8 mouse cellular contexts compared by ENCODE assay signal in genomic region chr5:4530236-4531067, GRCm38 (mm10).
A peak's percentile ranks its signal among the peaks of the same experiment; 100 is the strongest.
DNase-seq lines count a peak whose midpoint lies in the region; ATAC-seq lines count a peak whose summit lies in the region.

No protein-coding gene starts in this region.

- no peak overlapping the region for H3K4me3 ChIP-seq in embryonic facial prominence, embryonic 11.5 days (ENCODE audit: low read depth, low read length)
- no peak overlapping the region for H3K4me3 ChIP-seq in embryonic facial prominence, embryonic 10.5 days

- no peak overlapping the region for H3K9ac ChIP-seq in embryonic facial prominence, embryonic 11.5 days (replicated peaks; ENCODE audit: low read length)

- 26% methylated on average over 10 of the region's 10 CpGs for WGBS in embryonic facial prominence, embryonic 11.5 days
- WGBS in embryonic facial prominence, embryonic 10.5 days = 29% methylated on average over 10 of the region's 10 CpGs

- no peaks in the 10 kb centered on the region for H3K9me3 ChIP-seq in embryonic facial prominence, embryonic 11.5 days (replicated peaks; ENCODE audit: control insufficient read depth, low read length)
- H3K9me3 ChIP-seq in embryonic facial prominence, embryonic 10.5 days = no peaks in the 10 kb centered on the region

- no peak overlapping the region for H3K27ac ChIP-seq in embryonic facial prominence, embryonic 11.5 days (replicated peaks; ENCODE audit: low read depth, low read length)
- no peak overlapping the region; the same call in 1 of the 2 replicates for H3K27ac ChIP-seq in embryonic facial prominence, embryonic 10.5 days (replicated peaks)

- peaks cover 3% of the 10 kb centered on the region; the same call in 1 of the 2 replicates for H3K4me1 ChIP-seq in embryonic facial prominence, embryonic 11.5 days (ENCODE audit: control insufficient read depth, insufficient read depth, low read length)
- peaks cover 26% of the 10 kb centered on the region for H3K4me1 ChIP-seq in embryonic facial prominence, embryonic 10.5 days

- H3K4me2 ChIP-seq in embryonic facial prominence, embryonic 11.5 days (ENCODE audit: low read depth, low read length) = no peak overlapping the region

- ATAC-seq in embryonic facial prominence, embryonic 11.5 days (replicated peaks; ENCODE audit: insufficient number of reproducible peaks, low FRiP score, low TSS enrichment, low read depth) = 0 out of 2 replicates have a peak, but pooled peaks have one; percentile 48
- peak; percentile 87 for ATAC-seq in megakaryocyte progenitor cell, adult 5-6 weeks (replicated peaks; ENCODE audit: poor library complexity)
- ATAC-seq in megakaryocyte-erythroid progenitor cell, adult 5-6 weeks (replicated peaks; ENCODE audit: low FRiP score, low TSS enrichment, poor library complexity, severe bottlenecking) = no peak

- no peaks in the 10 kb centered on the region for H3K27me3 ChIP-seq in embryonic facial prominence, embryonic 11.5 days (ENCODE audit: control insufficient read depth, insufficient read depth, low read length)
- H3K27me3 ChIP-seq in embryonic facial prominence, embryonic 10.5 days (replicated peaks; ENCODE audit: low read depth, poor library complexity, severe bottlenecking) = no peaks in the 10 kb centered on the region

- no peaks in the 10 kb centered on the region for H3K36me3 ChIP-seq in embryonic facial prominence, embryonic 11.5 days (replicated peaks; ENCODE audit: control insufficient read depth, insufficient read depth, low read depth, low read length)
- no peaks in the 10 kb centered on the region for H3K36me3 ChIP-seq in embryonic facial prominence, embryonic 10.5 days (replicated peaks)

- no peak for DNase-seq in embryonic facial prominence, embryonic 11.5 days (ENCODE audit: low spot score)
- DNase-seq in embryonic facial prominence, embryonic 10.5 days (ENCODE audit: low spot score) = no peak
- DNase-seq in urinary bladder, postnatal 14 days (ENCODE audit: low spot score) = peak; percentile 50
- no peak for DNase-seq in urinary bladder, postnatal 10 days (ENCODE audit: low spot score)
- peak; percentile 38 to 57 for DNase-seq in kidney, adult 8-10 months
- no peak for DNase-seq in right cerebral cortex, postnatal 14 days

Comparison
In these comparisons a context has a peak if more than half of its experiments do, and no peak if none do; other contexts are left out.
1. DNase-seq: peak in urinary bladder, postnatal 14 days (single experiment) and kidney, adult 8-10 months (2 of 2); none in embryonic facial prominence, embryonic 11.5 days (single experiment), embryonic facial prominence, embryonic 10.5 days (single experiment), urinary bladder, postnatal 10 days (single experiment) and right cerebral cortex, postnatal 14 days (single experiment).